Mouse (Mus musculus) gastrocnemius, adult 18-20 months (tissue): ENCODE measurements around the gene Olfr287. TPM values are rescaled to one million over a fixed set of nuclear protein-coding genes. Genes with fewer than 3 reads are reported as not detected.

Source experiments
- DNase-seq: peaks from one replicate; pipeline ENCODE4 v3.0.0; 2021; ENCODE audit warnings: low spot score
- total RNA-seq, 2 experiments: library from RNA; stranded (reverse); gene quantifications; 2 replicates each; pipeline ENCODE4 v1.2.3; 2021

Olfr287 gene
- total RNA-seq, 2 experiments from 2014 or later, result not detected

DNA sequence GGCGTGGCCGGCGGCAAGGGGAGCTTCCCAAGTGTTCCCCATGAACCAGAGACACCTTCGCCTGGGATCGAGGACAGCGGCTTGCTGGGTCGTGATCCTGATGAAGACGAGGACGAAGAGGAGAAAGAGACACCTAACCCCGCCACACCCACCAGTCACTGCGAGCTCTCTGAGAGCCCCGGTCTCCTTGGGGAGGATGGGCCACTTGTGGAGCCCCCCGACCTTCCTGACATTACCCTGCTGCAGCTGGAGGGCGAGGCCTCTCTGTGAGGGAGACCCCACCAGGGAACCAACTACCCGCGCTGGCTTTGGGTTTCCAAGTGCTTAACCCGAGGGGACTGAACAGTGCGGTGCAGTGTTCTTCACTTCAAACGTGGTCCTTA, 52.2 kb downstream of the Olfr287 start:
- DNase-seq, result no peak

DNA sequence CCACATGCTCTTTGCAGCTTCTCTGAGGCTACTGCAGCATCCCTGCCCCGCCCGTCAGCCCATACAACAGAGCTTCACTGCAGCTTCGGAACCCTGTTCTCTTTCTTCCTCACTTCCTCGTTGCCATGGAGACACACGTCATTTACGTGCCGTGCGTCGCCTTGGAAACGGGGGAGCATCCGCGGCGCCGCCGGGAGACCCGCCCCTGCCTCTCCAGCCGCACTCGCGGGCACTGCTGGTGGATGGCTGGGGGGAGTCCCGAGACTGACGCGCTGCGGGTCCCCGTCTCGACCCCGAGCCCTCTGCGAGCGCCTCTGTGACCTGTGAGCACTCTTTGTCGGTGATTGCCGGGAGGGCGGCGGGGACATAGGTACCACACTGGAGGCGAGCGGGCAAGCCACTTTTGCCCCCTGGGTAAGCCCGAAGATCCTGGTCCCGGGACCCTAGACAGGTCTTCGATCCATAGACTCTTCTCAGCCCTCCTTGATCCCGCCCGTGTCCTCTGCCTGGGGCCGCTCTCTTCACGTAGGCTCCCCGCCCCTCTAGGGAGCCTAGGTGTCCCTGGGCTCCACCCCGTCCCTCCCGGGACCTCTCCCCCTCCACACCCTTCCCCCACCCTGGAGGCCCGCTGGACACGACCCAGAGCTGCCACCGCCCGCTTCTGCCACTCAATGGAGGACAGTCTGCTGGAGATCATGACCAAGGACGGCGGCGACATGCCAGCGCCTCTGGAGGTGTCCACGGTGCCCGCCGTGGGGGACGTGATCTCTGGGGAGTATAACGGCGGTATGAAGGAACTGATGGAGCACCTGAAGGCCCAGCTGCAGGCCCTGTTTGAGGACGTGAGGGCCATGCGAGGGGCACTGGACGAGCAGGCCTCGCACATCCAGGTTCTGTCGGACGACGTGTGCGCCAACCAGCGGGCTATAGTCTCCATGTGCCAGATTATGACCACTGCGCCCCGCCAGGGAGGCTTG, 52.9 kb downstream of the Olfr287 start:
- no peak for DNase-seq

- DNase-seq, result no peak
These were observed 53.8 kb downstream of the Olfr287 start, which contains the start of gene Ccdc184 for GRCm38 (mm10) chr15:98166963-98167644. Ccdc184 (plus strand) TSS chr15:98167158.

- no peak for DNase-seq
These were observed 55.3 kb downstream of the Olfr287 start, which contains the start of gene Asb8 for GRCm38 (mm10) chr15:98165525-98165924. Asb8 (minus strand) TSS chr15:98165625.

DNA sequence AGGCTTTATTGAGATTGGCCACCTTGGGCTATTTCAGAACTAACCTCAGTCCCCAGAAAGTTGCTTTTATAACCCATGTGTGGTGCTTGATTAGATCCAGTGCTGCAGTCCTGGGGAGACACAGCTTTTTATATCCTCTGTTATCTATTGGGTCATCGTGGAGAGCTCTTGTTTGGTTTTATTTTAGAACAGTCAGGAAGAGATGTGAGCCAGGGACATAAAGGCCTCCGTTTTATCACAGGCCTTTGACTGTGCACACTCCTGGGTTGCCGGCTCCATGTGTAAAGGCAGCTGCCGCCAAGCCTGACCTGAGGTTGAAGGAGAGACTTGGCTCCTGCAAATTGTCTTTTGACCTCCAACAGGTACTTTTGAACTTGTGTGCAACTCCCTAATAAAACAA, 58.3 kb downstream of the Olfr287 start:
- no peak for DNase-seq

DNA sequence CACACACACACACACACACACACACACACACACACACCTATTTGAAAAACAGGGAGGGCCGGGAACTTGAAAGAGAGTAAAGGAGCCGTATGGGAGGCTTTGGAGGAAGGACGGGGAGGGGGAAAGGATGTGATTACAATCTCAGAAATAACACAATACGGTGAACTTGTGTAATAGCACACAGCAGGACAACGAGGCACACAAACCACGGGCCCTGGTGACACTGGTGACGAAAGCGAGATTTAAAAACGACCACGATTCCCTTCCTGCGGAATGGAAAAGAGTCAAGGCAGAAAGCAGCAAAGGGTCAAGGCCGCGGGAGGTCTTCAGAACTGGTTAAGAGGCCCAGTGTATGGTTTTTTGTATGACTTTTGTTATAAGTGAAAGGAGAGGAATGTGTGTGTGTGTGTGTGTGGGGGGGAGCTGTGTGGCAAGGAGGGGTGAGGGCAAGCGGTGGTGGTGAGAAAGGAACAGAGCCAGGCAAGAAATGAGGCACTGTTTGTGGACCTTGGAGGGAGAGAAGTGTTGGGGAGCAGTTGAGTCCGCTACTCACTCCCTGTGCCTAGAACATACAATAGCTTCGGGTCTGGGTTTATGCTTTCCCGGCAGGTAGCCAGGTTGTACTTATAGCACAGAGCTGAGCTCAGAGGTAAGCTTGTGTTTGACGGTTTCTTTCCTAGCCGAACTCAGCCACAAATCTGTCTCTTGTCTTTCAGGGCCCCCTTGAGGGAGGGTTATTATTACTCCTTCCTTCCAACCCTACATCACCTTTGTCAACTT, 59.6 kb downstream of the Olfr287 start:
- DNase-seq, result no peak

GRCm38 (mm10) chr15:98157253-98157652, 63.6 kb downstream of the Olfr287 start:
- DNase-seq, result no peak

Other genes starting within 250 kb of the Olfr287 start
- under 1 TPM; 0.19 to 0.37 TPM for gene Col2a1, start 216.4 kb downstream of the Olfr287 start, total RNA-seq
- 1,000 to 10,000 TPM; 2,870 to 2,899 TPM for gene Pfkm, start 128.5 kb downstream of the Olfr287 start, total RNA-seq
- 1 to 10 TPM; 6.1 to 6.3 TPM for gene Senp1, start 127.3 kb downstream of the Olfr287 start, total RNA-seq
- gene Asb8, start 55.4 kb downstream of the Olfr287 start, total RNA-seq, result 100 to 1,000 TPM; 113 to 114 TPM
- not detected for gene Ccdc184, start 53.9 kb downstream of the Olfr287 start, total RNA-seq
- gene Olfr288, start 25.5 kb downstream of the Olfr287 start, total RNA-seq, result not detected
- not detected for gene Gm44579, start 79 bp downstream of the Olfr287 start, total RNA-seq
- not detected for gene Olfr286, start 13.4 kb upstream of the Olfr287 start, total RNA-seq
- gene H1fnt, start 36.2 kb upstream of the Olfr287 start, total RNA-seq, result not detected
- gene Zfp641, start 75.1 kb upstream of the Olfr287 start, total RNA-seq, result 10 to 100 TPM in 1 of 2 experiments, 1 to 10 TPM in 1; 9.5 to 14.4 TPM
- not detected for gene Olfr285, start 96.3 kb upstream of the Olfr287 start, total RNA-seq
- not detected for gene Olfr284, start 119.9 kb upstream of the Olfr287 start, total RNA-seq
- not detected for gene Olfr283, start 159.9 kb upstream of the Olfr287 start, total RNA-seq
- gene Olfr282, start 210.2 kb upstream of the Olfr287 start, total RNA-seq, result not detected
- not detected for gene Olfr281, start 231.5 kb upstream of the Olfr287 start, total RNA-seq
- not detected for gene OR5BS1P, start 248.8 kb upstream of the Olfr287 start, total RNA-seq